Mouse (Mus musculus) spleen, postnatal 10 days (tissue): ENCODE data around the gene Foxo6.

Experiments
- DNase-seq, 2 experiments: peaks; one replicate each; pipeline ENCODE4 v3.0.0; 2021 to 2022; ENCODE audit warnings: low spot score in 2 of 2

The Foxo6 gene

GRCm38 (mm10) chr4:120284187-120284586, 3.0 kb downstream of the Foxo6 start:
- DNase-seq: no peak

DNA sequence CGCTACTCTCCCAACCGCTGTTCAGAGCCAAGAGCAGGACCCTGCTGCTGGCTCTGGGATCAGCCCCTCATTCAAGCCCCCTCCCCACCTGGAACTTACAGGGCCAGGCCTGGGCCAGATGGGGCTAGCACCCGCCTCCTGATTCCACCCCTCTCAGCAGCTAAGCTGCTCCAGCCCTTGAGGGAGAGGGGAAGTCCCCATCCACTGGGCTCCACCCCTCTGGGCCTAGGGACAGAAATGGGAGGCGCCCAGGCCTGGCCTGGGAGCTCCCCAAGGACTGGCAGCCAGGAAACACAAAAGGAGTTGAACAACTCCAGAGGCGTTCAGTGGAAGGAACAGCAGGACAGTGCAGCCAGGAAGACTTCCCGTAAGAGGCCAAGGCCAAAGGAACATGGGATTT, 4.0 kb downstream of the Foxo6 start:
- peak in 1 of 2 experiments; percentile 31 for DNase-seq

GRCm38 (mm10) chr4:120282568-120283091, 4.5 kb downstream of the Foxo6 start:
- DNase-seq: peak in 1 of 2 experiments; percentile 26

- DNase-seq: no peak
Observed at GRCm38 (mm10) chr4:120281011-120281410, 6.1 kb downstream of the Foxo6 start.

DNA sequence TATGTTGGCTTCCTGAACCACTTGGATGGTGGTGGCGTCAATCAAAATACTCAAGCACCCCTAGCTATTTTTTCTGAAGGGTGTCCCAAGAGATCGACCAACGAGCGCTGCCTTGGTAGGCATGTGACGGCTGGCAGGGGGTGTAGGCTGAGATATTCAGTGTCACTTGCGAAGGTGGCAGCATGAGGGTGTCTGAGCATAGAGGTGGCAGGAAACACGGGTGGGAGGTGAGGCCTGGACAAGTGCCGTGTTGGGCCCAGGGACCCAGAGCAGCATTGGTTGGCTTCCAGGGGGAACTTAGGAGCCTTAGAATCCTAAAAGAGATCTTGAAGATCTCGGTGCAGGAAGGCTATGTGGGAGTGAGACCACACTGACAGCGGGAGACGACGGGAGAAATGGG, 6.7 kb downstream of the Foxo6 start:
- no peak for DNase-seq

- DNase-seq: no peak
Observed at GRCm38 (mm10) chr4:120277255-120277928, 9.8 kb downstream of the Foxo6 start.

- no peak for DNase-seq
Observed at GRCm38 (mm10) chr4:120275487-120275886, 11.7 kb downstream of the Foxo6 start.

DNA sequence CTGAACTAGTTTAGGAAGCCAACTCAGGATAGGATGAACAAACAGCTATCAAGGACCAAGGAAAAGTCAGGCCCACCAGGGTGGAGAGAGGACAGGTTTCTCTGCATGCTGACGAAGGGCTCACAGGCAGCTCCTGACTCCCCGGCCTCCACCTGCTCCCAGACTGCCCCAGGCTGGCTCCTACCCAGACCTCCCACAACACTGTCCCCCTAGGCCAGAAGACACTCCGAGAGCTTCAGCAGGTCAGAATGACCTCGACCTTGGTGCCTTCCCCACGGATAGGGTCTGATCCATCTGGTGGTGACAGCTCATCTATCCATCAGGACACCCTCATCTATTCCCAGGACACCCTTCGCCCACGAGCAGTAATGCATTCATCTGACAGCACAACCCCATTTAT, 13.6 kb downstream of the Foxo6 start:
- no peak for DNase-seq

- no peak for DNase-seq
Observed at GRCm38 (mm10) chr4:120271886-120272580, 15.1 kb downstream of the Foxo6 start.

GRCm38 (mm10) chr4:120271208-120271607, 15.9 kb downstream of the Foxo6 start:
- no peak for DNase-seq

DNA sequence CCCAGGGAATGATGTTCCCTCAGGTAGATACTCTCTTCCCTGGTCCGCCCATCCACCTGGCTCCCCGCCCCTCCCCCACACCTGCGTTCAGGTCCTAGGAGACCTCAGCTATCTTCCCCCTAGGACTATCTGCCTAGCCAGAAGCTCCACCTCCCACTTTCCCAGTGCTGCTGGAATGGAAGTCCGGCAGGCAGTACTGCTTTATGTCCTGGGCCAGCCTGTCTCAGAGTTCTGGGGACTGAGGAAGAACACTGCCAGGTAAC, 16.3 kb downstream of the Foxo6 start:
- DNase-seq: no peak

DNA sequence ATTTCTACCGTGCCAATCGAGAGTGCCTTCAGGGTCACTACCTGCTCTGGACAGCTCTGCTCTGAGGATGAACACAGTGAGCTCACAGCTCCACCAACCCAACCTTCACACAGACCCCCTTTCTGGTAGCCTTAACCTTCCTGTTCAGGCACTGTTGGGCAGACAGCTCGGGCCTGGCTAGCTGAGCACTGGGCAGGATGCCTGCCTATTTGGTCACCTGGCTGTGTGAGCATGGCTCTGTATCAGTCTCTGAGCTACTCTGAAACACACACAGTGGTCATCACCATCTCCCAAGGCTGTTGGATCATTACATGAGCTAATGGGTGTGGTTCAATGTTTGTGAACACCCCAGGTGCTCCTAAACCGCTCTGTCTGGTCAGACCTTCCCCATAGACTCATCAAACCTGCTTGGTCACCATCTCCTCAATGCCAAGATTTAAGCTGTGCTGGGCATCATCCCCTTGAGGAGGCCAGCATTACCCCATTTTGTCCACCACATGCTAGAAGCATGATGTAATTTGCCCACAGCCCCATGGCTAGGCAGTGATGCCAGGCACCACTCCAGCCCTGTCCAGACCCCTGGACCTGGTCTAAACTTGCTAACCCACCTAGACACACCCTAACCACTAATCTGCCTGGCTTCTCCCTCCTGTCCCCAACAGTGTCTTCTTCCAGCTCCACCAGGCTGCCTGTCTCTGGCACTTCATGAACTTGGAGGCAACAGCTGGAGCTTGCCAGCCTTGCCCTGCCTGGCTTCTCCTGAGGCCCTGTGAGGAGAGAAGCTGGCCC, 16.8 kb downstream of the Foxo6 start:
- no peak for DNase-seq

DNA sequence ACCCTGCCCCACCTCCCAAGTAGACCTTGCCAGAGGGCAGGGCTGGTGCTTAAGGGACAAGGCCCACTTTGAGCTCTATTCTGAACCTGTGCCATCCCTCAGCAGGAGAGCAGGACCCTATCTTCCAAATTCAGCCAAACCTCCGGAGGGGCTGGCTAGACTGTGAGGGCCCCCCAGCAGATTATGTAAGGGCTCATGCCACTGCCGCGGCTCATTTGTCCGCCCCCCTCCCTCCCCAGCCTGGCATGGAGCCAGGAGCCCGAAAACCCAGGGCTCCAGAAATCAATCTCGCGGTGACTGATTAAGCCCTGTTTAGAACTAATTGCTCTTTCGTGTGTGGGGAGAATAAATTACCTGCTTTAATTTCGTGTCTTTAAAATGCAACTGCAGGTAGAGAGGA, 17.7 kb downstream of the Foxo6 start:
- DNase-seq: no peak

DNA sequence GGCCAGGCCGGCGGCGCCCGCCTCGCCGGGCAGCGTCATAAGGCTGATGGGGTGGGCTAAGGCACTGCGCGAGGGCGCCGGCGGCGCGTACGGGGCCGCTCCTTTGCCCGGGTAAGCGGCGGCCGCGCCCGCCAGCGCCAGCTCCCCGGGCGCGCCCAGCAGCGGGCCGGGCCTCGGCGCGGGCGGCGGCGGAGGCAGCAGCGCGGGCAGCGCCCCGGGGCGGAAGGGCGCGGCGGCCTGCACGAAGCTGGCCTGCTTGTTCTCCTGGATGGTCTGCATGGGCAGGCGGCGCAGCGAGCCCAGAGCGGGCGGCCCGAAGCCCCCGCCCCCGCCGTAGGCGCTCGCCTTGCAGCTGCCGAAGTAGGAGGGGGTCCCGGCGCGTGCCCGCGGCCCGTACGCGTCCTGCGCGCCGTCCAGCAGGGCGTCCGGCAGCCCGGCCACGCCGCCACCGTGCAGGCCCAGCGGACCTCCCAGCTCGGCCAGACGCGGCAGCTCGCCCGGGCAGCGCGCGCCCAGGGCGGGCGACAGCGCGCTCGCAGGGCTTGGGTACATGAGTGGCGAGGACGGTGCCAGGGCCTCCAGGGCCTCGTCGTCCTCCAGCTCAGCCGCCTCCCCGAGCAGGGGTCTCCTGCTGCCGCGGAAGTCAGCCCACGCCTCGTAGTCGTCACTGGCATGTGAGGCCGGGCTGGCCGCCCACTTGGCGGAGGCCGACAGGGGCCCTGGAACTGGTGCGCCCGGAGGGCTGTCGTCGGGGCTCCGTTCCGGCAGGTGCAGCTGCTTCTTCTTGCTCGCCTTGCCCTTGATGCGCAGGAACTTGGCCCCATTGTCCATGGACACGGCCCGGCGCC, 18.7 kb downstream of the Foxo6 start:
- DNase-seq: no peak

DNA sequence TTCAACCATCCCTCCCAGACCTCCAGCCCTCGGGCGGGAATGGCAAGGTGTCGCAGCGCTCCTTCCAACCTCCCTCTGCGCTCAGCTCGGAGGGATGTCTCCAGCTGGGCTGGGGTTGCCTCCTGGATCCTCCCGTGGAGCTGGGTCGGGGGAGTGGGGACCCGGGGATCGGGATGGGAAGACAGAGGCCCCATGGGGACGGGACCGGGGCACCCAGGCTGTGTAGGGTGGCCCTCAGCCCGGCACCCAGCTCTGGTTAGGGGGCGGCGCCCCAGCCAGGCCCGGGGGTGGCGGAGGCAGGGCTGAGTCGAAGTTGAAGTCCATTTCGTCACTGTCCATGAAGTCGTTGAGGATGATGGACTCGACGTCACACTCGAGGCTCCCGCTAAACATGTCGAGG, 19.5 kb downstream of the Foxo6 start:
- no peak for DNase-seq

GRCm38 (mm10) chr4:120267136-120267535, 20.0 kb downstream of the Foxo6 start:
- no peak for DNase-seq

GRCm38 (mm10) chr4:120264105-120264504, 23.0 kb downstream of the Foxo6 start:
- DNase-seq: no peak

DNA sequence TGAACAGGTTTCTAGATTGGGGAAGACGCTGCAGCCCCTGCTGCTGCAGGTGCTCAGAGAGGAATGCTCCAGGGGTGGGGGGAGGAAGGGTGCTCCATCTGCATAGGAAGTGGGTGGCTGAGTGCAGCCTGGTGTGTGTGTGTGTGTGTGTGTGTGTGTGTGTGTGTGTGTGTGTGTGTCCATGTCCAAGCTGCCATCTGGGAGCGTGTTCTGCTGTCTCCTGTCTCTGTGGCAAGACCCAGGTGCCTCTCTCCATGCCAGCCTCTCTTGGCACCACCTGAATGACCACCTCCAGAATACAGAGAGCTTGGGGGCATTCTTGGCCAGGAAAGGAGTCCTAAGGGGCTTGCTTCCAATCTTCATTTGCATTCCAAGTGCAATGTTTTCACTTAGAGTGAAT, 24.4 kb downstream of the Foxo6 start:
- DNase-seq: no peak

- no peak for DNase-seq
Observed at GRCm38 (mm10) chr4:120262206-120262605, 24.9 kb downstream of the Foxo6 start.

DNA sequence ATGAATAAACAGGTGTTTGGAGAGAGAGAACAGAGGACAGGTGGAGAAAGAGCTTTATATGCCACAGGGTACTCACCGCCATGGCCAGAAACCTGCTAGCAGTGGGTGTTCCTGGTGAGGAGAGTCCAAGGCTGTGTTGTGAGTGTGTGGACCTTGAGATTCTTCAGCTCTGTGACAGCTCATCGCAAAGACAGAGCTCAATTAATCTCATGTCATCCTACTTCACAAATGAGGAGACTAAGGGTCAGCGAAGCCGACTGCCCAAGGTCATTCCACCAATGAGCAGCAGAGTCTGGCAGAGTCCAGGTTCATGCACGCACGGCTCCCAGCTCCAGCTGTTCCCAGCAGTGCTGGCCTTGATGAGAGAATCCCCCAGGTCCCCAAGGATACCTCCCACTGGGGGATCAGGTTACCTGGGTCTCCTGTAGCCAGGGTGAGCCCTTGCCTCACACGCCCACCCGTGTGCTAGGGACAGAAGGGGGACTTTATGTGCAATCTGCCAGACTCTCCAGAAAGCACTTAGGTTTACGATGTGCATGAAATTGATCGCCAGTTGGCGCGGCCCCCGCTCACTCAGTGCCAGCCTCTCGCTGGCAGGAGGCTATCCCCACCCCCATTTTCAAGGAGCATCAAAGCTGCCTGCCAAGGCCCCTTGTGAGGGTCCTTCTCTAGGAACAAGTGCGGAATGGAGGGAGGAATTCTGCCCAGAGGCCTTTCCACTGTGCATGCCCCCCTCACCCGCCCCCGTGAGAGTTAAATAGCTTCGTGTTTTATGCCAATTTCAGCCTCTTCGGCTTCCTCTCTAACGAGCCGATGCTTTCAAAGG, 27.6 kb downstream of the Foxo6 start:
- no peak for DNase-seq

DNA sequence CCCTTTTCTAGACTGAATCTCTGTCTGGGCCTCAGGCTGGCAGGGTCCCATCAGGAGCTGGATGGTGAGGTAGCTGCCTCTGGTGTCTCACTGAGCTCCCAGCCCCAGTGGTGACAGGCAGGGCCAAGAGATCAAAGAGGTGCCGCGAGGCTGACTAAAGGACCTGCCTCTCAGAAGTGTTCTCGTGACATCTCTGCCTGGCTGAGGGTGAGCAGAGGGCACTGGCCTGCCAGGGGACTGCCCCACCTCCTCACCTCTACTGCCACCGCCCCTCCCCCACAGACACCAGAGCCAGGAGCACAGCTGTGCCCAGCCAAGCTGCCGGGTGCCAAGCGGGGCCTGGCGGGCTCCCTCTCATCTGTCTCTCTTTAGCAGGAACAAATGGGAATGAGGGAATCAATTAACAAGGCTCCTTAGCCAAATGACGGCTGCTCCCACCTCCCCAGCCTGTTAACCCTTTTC, 38.3 kb downstream of the Foxo6 start:
- no peak for DNase-seq
